Mouse (Mus musculus) megakaryocyte, embryonic 14.5 days (primary cell): ENCODE results near the gene Crabp2. TPM values are rescaled to one million over a fixed set of nuclear protein-coding genes. Genes with fewer than 3 reads are reported as not detected.

Experiments
- H3K27me3 ChIP-seq: replicated peaks from 2 replicates; pipeline ENCODE3; 2012; ENCODE audit warnings: inconsistent platforms
- H3K36me3 ChIP-seq: replicated peaks from 2 replicates; pipeline ENCODE3; 2012; ENCODE audit warnings: low read length, inconsistent platforms, mixed read lengths
- H3K4me1 ChIP-seq: 2 replicates; pipeline ENCODE4 v1.6.1; 2012; ENCODE audit warnings: inconsistent platforms
- H3K4me3 ChIP-seq: replicated peaks from 2 replicates; pipeline ENCODE3; 2012; ENCODE audit warnings: moderate library complexity, mild to moderate bottlenecking, inconsistent platforms
- H3K9me3 ChIP-seq: 2 replicates; pipeline ENCODE4 v1.6.1; 2012; ENCODE audit warnings: inconsistent platforms
- FLI1 ChIP-seq: IDR thresholded peaks from 2 replicates; pipeline ENCODE4 v1.6.1; 2012; ENCODE audit warnings: low read length, inconsistent platforms, mixed read lengths
- GATA1 ChIP-seq: IDR thresholded peaks from 3 replicates; pipeline ENCODE4 v1.6.1; 2012; ENCODE audit warnings: mixed read lengths, low read length, inconsistent platforms, borderline replicate concordance
- polyA plus RNA-seq: library from polyadenylated mRNA; stranded (reverse); fragments of >175 nt; gene quantifications from 2 replicates; pipeline ENCODE4 v1.2.3, GENCODE M21; 2012; ENCODE audit warnings: low replicate concordance; ENCODE audit not compliant: insufficient read depth

Gene Crabp2
- polyA plus RNA-seq, 1 experiment, result 0.47 TPM

GRCm38 (mm10) chr3:87952440-87952839 lies 4.0 kb downstream of the Crabp2 start:
- Histone ChIP-seq H3K4me3 (no peak overlapping the region), H3K27me3 (peaks cover 94% of the 10 kb centered on the region)

GRCm38 (mm10) chr3:87958056-87958455 lies 9.6 kb downstream of the Crabp2 start:
- Histone ChIP-seq H3K9me3 (no peaks in the 10 kb centered on the region), H3K4me3 (no peak overlapping the region), H3K4me1 (peaks cover 36% of the 10 kb centered on the region), H3K36me3 (no peaks in the 10 kb centered on the region), H3K27me3 (peaks cover 80% of the 10 kb centered on the region)
- TF ChIP-seq GATA1 (no peak), FLI1 (no peak)

More at GRCm38 (mm10) chr3:87952440-87952839, 4.0 kb downstream of the Crabp2 start:
- no peak for TF ChIP-seq GATA1
- TF ChIP-seq FLI1, result no peak
- no peaks in the 10 kb centered on the region for H3K9me3 ChIP-seq
- no peaks in the 10 kb centered on the region for H3K36me3 ChIP-seq
- H3K4me1 ChIP-seq, result peaks cover 50% of the 10 kb centered on the region

- H3K4me1 ChIP-seq, result peaks cover 40% of the 10 kb centered on the region
- peaks cover 80% of the 10 kb centered on the region for H3K27me3 ChIP-seq
- H3K4me3 ChIP-seq, result no peak overlapping the region
- H3K9me3 ChIP-seq, result no peaks in the 10 kb centered on the region
- TF ChIP-seq FLI1 (no peak), GATA1 (no peak)
- H3K36me3 ChIP-seq, result no peaks in the 10 kb centered on the region
Observed at GRCm38 (mm10) chr3:87958476-87958875, 10.0 kb downstream of the Crabp2 start.

GRCm38 (mm10) chr3:87958967-87959366 lies 10.5 kb downstream of the Crabp2 start:
- peaks cover 77% of the 10 kb centered on the region for H3K27me3 ChIP-seq

GRCm38 (mm10) chr3:87959371-87959770 lies 10.9 kb downstream of the Crabp2 start:
- TF ChIP-seq FLI1 (no peak), GATA1 (no peak)
- peaks cover 77% of the 10 kb centered on the region for H3K27me3 ChIP-seq
- H3K36me3 ChIP-seq, result no peaks in the 10 kb centered on the region
- H3K4me1 ChIP-seq, result peaks cover 40% of the 10 kb centered on the region
- H3K9me3 ChIP-seq, result no peaks in the 10 kb centered on the region
- H3K4me3 ChIP-seq, result no peak overlapping the region

More at GRCm38 (mm10) chr3:87958967-87959366, 10.5 kb downstream of the Crabp2 start:
- Histone ChIP-seq H3K4me1 (peaks cover 40% of the 10 kb centered on the region), H3K36me3 (no peaks in the 10 kb centered on the region), H3K4me3 (no peak overlapping the region), H3K9me3 (no peaks in the 10 kb centered on the region)
- TF ChIP-seq GATA1 (no peak), FLI1 (no peak)

- Histone ChIP-seq H3K36me3 (no peaks in the 10 kb centered on the region), H3K4me3 (peak overlapping the region; percentile 91), H3K9me3 (0 out of 2 replicates have a peak, but pooled peaks cover under 1% of the 10 kb centered on the region), H3K27me3 (peaks cover 73% of the 10 kb centered on the region), H3K4me1 (peaks cover 40% of the 10 kb centered on the region)
- TF ChIP-seq GATA1 (no peak), FLI1 (no peak)
Observed at GRCm38 (mm10) chr3:87960191-87960585, 11.7 kb downstream of the Crabp2 start.

GRCm38 (mm10) chr3:87960586-87961191 lies 12.2 kb downstream of the Crabp2 start:
- TF ChIP-seq GATA1, result no peak
- no peak for TF ChIP-seq FLI1
- H3K4me3 ChIP-seq, result peak overlapping the region; percentile 91
- H3K27me3 ChIP-seq, result peaks cover 72% of the 10 kb centered on the region
- H3K9me3 ChIP-seq, result peaks cover 5% of the 10 kb centered on the region; the same call in 1 of the 2 replicates
- H3K36me3 ChIP-seq, result no peaks in the 10 kb centered on the region
- H3K4me1 ChIP-seq, result peaks cover 40% of the 10 kb centered on the region

GRCm38 (mm10) chr3:87970184-87970938 lies 21.9 kb downstream of the Crabp2 start:
- Histone ChIP-seq H3K9me3 (peaks cover 10% of the 10 kb centered on the region), H3K4me3 (peak overlapping the region; percentile 89), H3K27me3 (peaks cover 73% of the 10 kb centered on the region), H3K36me3 (no peaks in the 10 kb centered on the region), H3K4me1 (peaks cover 17% of the 10 kb centered on the region)
- TF ChIP-seq GATA1, result no peak
- TF ChIP-seq FLI1, result no peak

GRCm38 (mm10) chr3:87970939-87971488 lies 22.5 kb downstream of the Crabp2 start, which contains the start of gene Nes:
Gene Nes (plus strand): TSS chr3:87971078.
- TF ChIP-seq FLI1, result no peak
- no peak for TF ChIP-seq GATA1
- Histone ChIP-seq H3K4me1 (peaks cover 17% of the 10 kb centered on the region), H3K27me3 (peaks cover 76% of the 10 kb centered on the region), H3K9me3 (peaks cover 7% of the 10 kb centered on the region), H3K4me3 (peak within 1 kb of the TSS; percentile 89), H3K36me3 (no peaks in the 10 kb centered on the region)
